Mouse (Mus musculus) MEL (cell line): ENCODE measurements at regions not wholly inside any gene's neighbourhood (a gene's known extent, or its start where the extent isn't known, plus 50 kb on each side); places are given as distances from the start of the nearest gene placed in this dataset.

Experiments
- DNase-seq: peaks from one replicate; pipeline ENCODE4 v3.0.0; 2011; ENCODE audit warnings: low read depth, low spot score
- H3K27ac ChIP-seq: 2 replicates; pipeline ENCODE4 v1.5.1; 2012; ENCODE audit warnings: low read depth, mild to moderate bottlenecking, control low read depth, low read length, moderate library complexity; ENCODE audit not compliant: control insufficient read depth
- H3K27me3 ChIP-seq, 2 experiments: fragments of 150-350 bp in 1 of 2; sonication (generic) in 1 of 2; 2 replicates each; pipeline ENCODE4 v1.6.1; 2012; ENCODE audit warnings: low read length in 2 of 2, mild to moderate bottlenecking in 2 of 2, improper control_type of control experiment in 1 of 2, moderate library complexity in 1 of 2; ENCODE audit not compliant: insufficient read depth in 2 of 2, control insufficient read depth in 1 of 2
- H3K36me3 ChIP-seq, 2 experiments: 2 replicates each; pipeline ENCODE4 v1.6.1; 2012 to 2014; ENCODE audit warnings: low read length in 2 of 2, improper control_type of control experiment in 1 of 2, inconsistent platforms in 1 of 2, mild to moderate bottlenecking in 1 of 2; ENCODE audit not compliant: insufficient read depth in 2 of 2, control insufficient read depth in 1 of 2
- H3K4me1 ChIP-seq, 2 experiments: fragments of 150-350 bp in 1 of 2; sonication (generic) in 1 of 2; 2 replicates each; pipeline ENCODE4 v1.6.1; 2012; ENCODE audit warnings: low read length in 2 of 2, improper control_type of control experiment in 1 of 2, mild to moderate bottlenecking in 1 of 2; ENCODE audit not compliant: insufficient read depth in 2 of 2, control insufficient read depth in 1 of 2
- H3K4me3 ChIP-seq, 2 experiments: fragments of 150-350 bp in 1 of 2; sonication (generic) in 1 of 2; 2 replicates each; pipeline ENCODE4 v1.5.1; 2012; ENCODE audit warnings: low read depth in 2 of 2, low read length in 2 of 2, mild to moderate bottlenecking in 2 of 2, moderate library complexity in 2 of 2, control low read depth in 1 of 2, improper control_type of control experiment in 1 of 2; ENCODE audit not compliant: control insufficient read depth in 1 of 2, insufficient read depth in 1 of 2
- H3K79me2 ChIP-seq: 2 replicates; pipeline ENCODE4 v1.6.1; 2012; ENCODE audit warnings: mild to moderate bottlenecking, low read length, moderate library complexity; ENCODE audit not compliant: control insufficient read depth, poor library complexity, insufficient read depth
- H3K9ac ChIP-seq: 2 replicates; pipeline ENCODE4 v1.6.1; 2012; ENCODE audit warnings: low read depth, mild to moderate bottlenecking, control low read depth, low read length, moderate library complexity; ENCODE audit not compliant: control insufficient read depth, poor library complexity, severe bottlenecking
- H3K9me3 ChIP-seq: fragments of 150-350 bp; sonication (generic); replicated peaks from 2 replicates; pipeline ENCODE4 v1.6.1; 2012; ENCODE audit warnings: mild to moderate bottlenecking, low read length, improper control_type of control experiment, moderate library complexity; ENCODE audit not compliant: insufficient read depth
- CHD1 ChIP-seq: IDR thresholded peaks from 2 replicates; pipeline ENCODE4 v1.6.1; 2012; ENCODE audit warnings: low read depth, mild to moderate bottlenecking, inconsistent platforms, low read length, improper control_type of control experiment
- CHD2 ChIP-seq: IDR thresholded peaks from 2 replicates; pipeline ENCODE4 v1.6.1; 2011; ENCODE audit warnings: low read length, improper control_type of control experiment
- E2F4 ChIP-seq: IDR thresholded peaks from 2 replicates; pipeline ENCODE4 v1.6.1; 2011; ENCODE audit warnings: low read depth, low read length, improper control_type of control experiment, borderline replicate concordance
- EP300 ChIP-seq, 2 experiments: IDR thresholded peaks; 2 replicates each; pipeline ENCODE4 v1.6.1; 2011; ENCODE audit warnings: improper control_type of control experiment in 2 of 2, low read length in 2 of 2, low read depth in 1 of 2, mild to moderate bottlenecking in 1 of 2
- ETS1 ChIP-seq: IDR thresholded peaks from 2 replicates; pipeline ENCODE4 v1.6.1; 2012; ENCODE audit warnings: low read depth, mild to moderate bottlenecking, inconsistent platforms, low read length, improper control_type of control experiment, moderate library complexity
- GABPA ChIP-seq: IDR thresholded peaks from 2 replicates; pipeline ENCODE4 v1.6.1; 2012; ENCODE audit warnings: low read depth, mild to moderate bottlenecking, inconsistent platforms, low read length, improper control_type of control experiment, moderate library complexity
- GATA1 ChIP-seq: IDR thresholded peaks from 2 replicates; pipeline ENCODE4 v1.6.1; 2011; ENCODE audit warnings: low read depth, low read length, improper control_type of control experiment
- KAT2A ChIP-seq: conservative IDR thresholded peaks from 2 replicates; pipeline ENCODE4 v1.6.1; 2012; ENCODE audit warnings: low read depth, low read length, improper control_type of control experiment, inconsistent platforms
- MAFK ChIP-seq: IDR thresholded peaks from 2 replicates; pipeline ENCODE4 v1.6.1; 2011; ENCODE audit warnings: low read depth, mild to moderate bottlenecking, low read length, improper control_type of control experiment, borderline replicate concordance
- MXI1 ChIP-seq: IDR thresholded peaks from 2 replicates; pipeline ENCODE4 v1.6.1; 2011; ENCODE audit warnings: mild to moderate bottlenecking, low read depth, low read length, improper control_type of control experiment
- MYC ChIP-seq: IDR thresholded peaks from 2 replicates; pipeline ENCODE4 v1.6.1; 2011; ENCODE audit warnings: low read depth, mild to moderate bottlenecking, low read length, improper control_type of control experiment, moderate library complexity
- NELFE ChIP-seq: IDR thresholded peaks from 2 replicates; pipeline ENCODE4 v1.6.1; 2011; ENCODE audit warnings: low read depth, low read length, improper control_type of control experiment
- NRF1 ChIP-seq: IDR thresholded peaks from 2 replicates; pipeline ENCODE4 v1.6.1; 2014; ENCODE audit warnings: low read depth, mild to moderate bottlenecking, inconsistent platforms, low read length, improper control_type of control experiment, moderate library complexity; ENCODE audit not compliant: poor library complexity, insufficient read depth, severe bottlenecking
- POLR2A ChIP-seq, 2 experiments: IDR thresholded peaks; 2 replicates each; pipeline ENCODE4 v1.6.1; 2011 to 2012; ENCODE audit warnings: low read length in 2 of 2, mild to moderate bottlenecking in 2 of 2, control low read depth in 1 of 2, improper control_type of control experiment in 1 of 2, low read depth in 1 of 2, moderate library complexity in 1 of 2; ENCODE audit not compliant: control insufficient read depth in 1 of 2, insufficient read depth in 1 of 2, poor library complexity in 1 of 2
- POLR2AphosphoS2 ChIP-seq: IDR thresholded peaks from 2 replicates; pipeline ENCODE4 v1.6.1; 2011; ENCODE audit warnings: low read length, improper control_type of control experiment
- POLR2AphosphoS5 ChIP-seq: IDR thresholded peaks from 2 replicates; pipeline ENCODE4 v1.6.1; 2012; ENCODE audit warnings: low read depth, borderline replicate concordance, mild to moderate bottlenecking, inconsistent platforms, low read length, moderate library complexity, mixed read lengths
- RAD21 ChIP-seq: IDR thresholded peaks from 2 replicates; pipeline ENCODE4 v1.6.1; 2011; ENCODE audit warnings: mild to moderate bottlenecking, low read depth, low read length, improper control_type of control experiment
- SIN3A ChIP-seq: IDR thresholded peaks from 2 replicates; pipeline ENCODE4 v1.6.1; 2012; ENCODE audit warnings: low read length, improper control_type of control experiment, inconsistent platforms
- SMC3 ChIP-seq: IDR thresholded peaks from 2 replicates; pipeline ENCODE4 v1.6.1; 2011; ENCODE audit warnings: low read depth, low read length, improper control_type of control experiment
- TAL1 ChIP-seq: IDR thresholded peaks from 2 replicates; pipeline ENCODE4 v1.6.1; 2012; ENCODE audit warnings: mild to moderate bottlenecking, inconsistent platforms, low read length, moderate library complexity, mixed read lengths
- TBP ChIP-seq: IDR thresholded peaks from 2 replicates; pipeline ENCODE4 v1.8.0; 2011; ENCODE audit warnings: low read depth, low read length, improper control_type of control experiment
- ZMIZ1 ChIP-seq: IDR thresholded peaks from 2 replicates; pipeline ENCODE4 v1.6.1; 2012; ENCODE audit warnings: low read depth, mild to moderate bottlenecking, inconsistent platforms, low read length, improper control_type of control experiment, moderate library complexity

DNA sequence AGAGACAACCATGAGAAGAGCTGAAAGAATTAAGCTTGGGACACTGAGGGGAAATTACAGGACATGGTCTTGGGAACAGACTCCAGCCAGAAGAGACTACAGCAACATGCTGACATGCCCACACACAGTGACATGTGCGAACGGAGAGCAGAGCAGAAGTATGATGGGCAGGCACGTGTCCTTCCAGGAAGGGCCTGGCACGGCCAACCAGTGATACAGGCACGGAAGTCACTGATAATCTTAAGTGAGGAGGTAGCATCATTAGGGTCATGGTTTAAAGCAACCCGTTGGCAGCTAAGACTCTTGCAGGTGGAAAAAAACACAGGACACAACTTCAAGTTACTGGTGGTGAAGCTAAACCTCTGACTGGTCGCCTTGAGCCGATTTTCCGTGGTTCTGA lies 442.8 kb downstream of the Sox2 start:
- no peak for DNase-seq
- Histone ChIP-seq H3K4me3 (no peak overlapping the region), H3K36me3 (no peaks in the 10 kb centered on the region), H3K9me3 (no peaks in the 10 kb centered on the region), H3K4me1 (no peaks in the 10 kb centered on the region), H3K79me2 (no peaks in the 10 kb centered on the region)
- TF ChIP-seq TAL1 (no peak), MAFK (no peak), MXI1 (no peak), GATA1 (no peak), E2F4 (no peak)
- TF ChIP-seq, all 39 proteins: peak for 0
- Histone ChIP-seq H3K9ac (no peak overlapping the region), H3K27me3 (no peaks in the 10 kb centered on the region), H3K27ac (no peak overlapping the region)

DNA sequence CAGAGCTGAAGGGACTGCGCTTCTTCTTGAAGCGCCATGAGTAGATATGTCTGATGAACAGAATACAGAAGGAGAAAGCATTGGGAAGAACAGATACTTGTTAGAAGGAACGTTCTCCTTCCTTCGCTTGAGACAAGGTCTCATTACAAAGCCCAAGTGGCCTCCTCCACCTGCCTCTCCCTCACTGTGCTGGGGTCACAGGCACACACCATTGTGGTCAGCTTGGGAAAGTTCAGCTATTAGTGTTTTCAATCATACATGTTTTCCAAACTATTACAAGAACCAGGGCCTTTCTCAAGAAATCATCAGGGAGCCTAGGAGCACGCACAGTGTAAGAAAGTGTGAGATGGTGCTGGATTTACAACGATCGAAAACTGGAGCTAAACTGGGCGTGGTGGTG lies 445.0 kb downstream of the Sox2 start:
- no peaks in the 10 kb centered on the region for H3K9me3 ChIP-seq
- TF ChIP-seq CHD2 (no peak), TBP (no peak), SIN3A (no peak), GABPA (no peak), EP300 (IDR thresholded peaks at IDR 0.05; ENCODE audit: low read depth in 1 of 2, low read length in 2 of 2) (no peak), RAD21 (no peak), SMC3 (no peak), POLR2AphosphoS2 (no peak), MYC (no peak), POLR2AphosphoS5 (no peak), ETS1 (no peak)
- no peak for DNase-seq

DNA sequence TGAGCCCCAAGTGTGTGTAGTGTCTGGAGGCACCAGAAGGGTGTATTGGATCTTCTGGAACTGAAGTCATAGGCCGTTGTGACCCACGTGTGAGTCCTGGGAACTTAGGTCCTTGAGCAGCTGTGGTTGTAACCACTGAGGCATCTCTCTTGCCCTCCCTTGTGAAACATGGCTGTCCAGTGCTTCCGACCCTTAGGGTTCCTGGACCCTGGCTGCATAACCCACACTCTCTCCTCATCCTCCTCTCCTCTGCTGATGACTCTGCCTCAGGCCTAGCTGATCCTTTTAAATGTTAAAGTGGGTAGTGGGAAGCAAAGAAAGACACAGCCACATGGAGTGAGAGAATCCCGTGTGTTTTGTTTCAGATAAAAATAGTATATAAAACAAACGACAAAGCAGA lies 446.2 kb downstream of the Sox2 start:
- DNase-seq, result no peak
- no peaks in the 10 kb centered on the region for H3K4me1 ChIP-seq
- no peaks in the 10 kb centered on the region for H3K9me3 ChIP-seq
- H3K9ac ChIP-seq, result no peak overlapping the region
- no peaks in the 10 kb centered on the region for H3K36me3 ChIP-seq
- no peak overlapping the region for H3K4me3 ChIP-seq
- H3K27me3 ChIP-seq, result no peaks in the 10 kb centered on the region
- no peak for TF ChIP-seq POLR2A (IDR thresholded peaks at IDR 0.05; ENCODE audit: control insufficient read depth in 1 of 2, insufficient read depth in 1 of 2, low read depth in 1 of 2, low read length in 2 of 2, poor library complexity in 1 of 2)
- no peak for TF ChIP-seq NRF1
- no peak for TF ChIP-seq KAT2A
- TF ChIP-seq SMC3, result no peak
- TF ChIP-seq ZMIZ1, result no peak
- no peak for TF ChIP-seq NELFE
- TF ChIP-seq CHD1, result no peak
- no peak for TF ChIP-seq CHD2
- TF ChIP-seq, all 39 proteins: peak for 0
- no peaks in the 10 kb centered on the region for H3K79me2 ChIP-seq
- H3K27ac ChIP-seq, result no peak overlapping the region

More for the DNA sequence above, 445.0 kb downstream of the Sox2 start:
- Histone ChIP-seq H3K9ac (no peak overlapping the region), H3K27ac (no peak overlapping the region), H3K4me3 (no peak overlapping the region), H3K27me3 (no peaks in the 10 kb centered on the region), H3K4me1 (no peaks in the 10 kb centered on the region), H3K36me3 (no peaks in the 10 kb centered on the region), H3K79me2 (no peaks in the 10 kb centered on the region)
